Mouse (Mus musculus): ENCODE data around the gene Inpp5b. TPM values are rescaled to one million over a fixed set of nuclear protein-coding genes. Genes with fewer than 3 reads are reported as not detected.

Inpp5b gene
- polyA plus RNA-seq, 1 experiment from 2014 or later: 16.3 TPM

DNA sequence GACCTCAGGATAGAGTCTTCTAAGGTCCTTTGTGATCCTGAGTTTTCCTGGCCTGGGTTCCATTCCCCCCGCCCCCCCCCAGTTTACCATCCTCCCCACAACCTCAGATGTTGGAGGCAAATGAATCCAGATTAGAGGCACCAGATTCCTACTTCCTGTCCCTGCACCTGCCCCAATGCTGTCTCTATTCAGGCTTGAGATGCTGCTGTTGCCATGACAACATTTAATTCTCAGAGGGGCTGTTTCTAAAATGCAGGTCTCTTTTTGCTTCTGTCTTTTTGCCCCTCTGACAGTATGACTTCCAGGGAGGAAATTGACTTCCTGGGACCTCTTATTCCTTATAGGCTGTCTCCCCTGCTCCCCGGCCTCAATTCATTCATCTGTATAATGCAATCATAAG, 4.7 kb upstream of the Inpp5b start:
- Histone ChIP-seq H3K27ac (ENCODE audit: low read length) (no peak overlapping the region), H3K9me3 (replicated peaks; ENCODE audit: control insufficient read depth, low read length) (no peaks in the 10 kb centered on the region), H3K4me3 (ENCODE audit: low read length) (no peak overlapping the region), H3K27me3 (ENCODE audit: control insufficient read depth, insufficient read depth, low read length) (no peaks in the 10 kb centered on the region), H3K4me1 (ENCODE audit: control insufficient read depth, insufficient read depth, low read length) (peaks cover 2% of the 10 kb centered on the region; the same call in 1 of the 2 replicates), H3K36me3 (ENCODE audit: control insufficient read depth, insufficient read depth) (peaks cover 9% of the 10 kb centered on the region; the same call in 1 of the 2 replicates), H3K4me2 (ENCODE audit: low read depth, low read length) (no peak overlapping the region), H3K9ac (ENCODE audit: low read length) (no peak overlapping the region)
- 76% methylated on average over 2 of the region's 2 CpGs for WGBS
- ATAC-seq (replicated peaks; ENCODE audit: extremely low read depth, insufficient read depth, low FRiP score): no peak

DNA sequence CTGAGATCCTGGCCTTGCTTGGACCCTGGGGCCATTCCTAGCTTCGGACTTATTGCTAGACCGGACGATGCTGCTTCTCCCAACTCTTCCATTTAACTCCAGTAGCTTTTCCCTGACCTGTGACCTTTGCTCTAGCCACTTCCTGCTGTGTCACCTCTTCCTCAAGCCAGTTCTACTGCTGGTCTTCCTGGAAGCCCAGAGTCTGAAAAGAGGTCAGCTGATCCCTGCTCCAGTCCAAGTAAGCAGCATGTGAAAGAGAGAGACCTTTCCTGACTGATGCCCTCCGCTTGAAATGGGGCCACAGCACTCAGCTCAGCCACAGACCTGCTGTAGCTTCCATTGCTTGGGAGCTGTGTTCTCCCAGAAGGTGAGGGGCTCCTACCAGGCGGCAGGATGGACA, 4.2 kb upstream of the Inpp5b start:
- no peak overlapping the region for H3K4me2 ChIP-seq (ENCODE audit: low read depth, low read length)
- H3K27ac ChIP-seq (ENCODE audit: low read length): no peak overlapping the region
- H3K9me3 ChIP-seq (replicated peaks; ENCODE audit: control insufficient read depth, low read length): no peaks in the 10 kb centered on the region
- peaks cover 7% of the 10 kb centered on the region; the same call in 1 of the 2 replicates for H3K4me1 ChIP-seq (ENCODE audit: control insufficient read depth, insufficient read depth, low read length)
- no peaks in the 10 kb centered on the region for H3K27me3 ChIP-seq (ENCODE audit: control insufficient read depth, insufficient read depth, low read length)
- 71% methylated on average over 5 of the region's 5 CpGs for WGBS
- H3K36me3 ChIP-seq (ENCODE audit: control insufficient read depth, insufficient read depth): 0 out of 2 replicates have a peak, but pooled peaks cover 5% of the 10 kb centered on the region
- ATAC-seq (replicated peaks; ENCODE audit: extremely low read depth, insufficient read depth, low FRiP score): no peak
- H3K9ac ChIP-seq (ENCODE audit: low read length): no peak overlapping the region
- H3K4me3 ChIP-seq (ENCODE audit: low read length): no peak overlapping the region

DNA sequence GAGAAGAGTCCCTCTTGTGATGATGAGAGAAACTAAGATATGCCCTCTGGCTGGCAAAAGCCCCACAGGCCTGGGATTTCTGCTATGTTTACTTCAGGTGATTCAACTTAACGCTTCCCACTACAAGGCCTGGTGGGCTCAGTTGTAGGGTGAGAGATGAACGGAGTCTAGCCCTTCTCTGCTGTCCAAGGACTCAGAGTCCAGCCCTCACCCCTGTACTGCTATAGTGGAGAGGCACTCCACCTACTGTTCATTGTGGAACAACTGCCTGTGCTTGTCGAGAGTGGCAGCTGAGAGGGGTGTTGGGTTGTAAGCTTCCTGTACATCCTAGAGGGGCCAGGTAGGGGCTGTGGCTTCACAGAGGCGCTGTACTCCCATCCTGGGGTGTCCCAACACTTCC, 3.6 kb upstream of the Inpp5b start:
- Histone ChIP-seq H3K9ac (ENCODE audit: low read length) (no peak overlapping the region), H3K4me3 (ENCODE audit: low read length) (no peak overlapping the region), H3K9me3 (replicated peaks; ENCODE audit: control insufficient read depth, low read length) (no peaks in the 10 kb centered on the region), H3K4me2 (ENCODE audit: low read depth, low read length) (no peak overlapping the region), H3K27me3 (ENCODE audit: control insufficient read depth, insufficient read depth, low read length) (no peaks in the 10 kb centered on the region), H3K4me1 (ENCODE audit: control insufficient read depth, insufficient read depth, low read length) (peaks cover 7% of the 10 kb centered on the region; the same call in 1 of the 2 replicates), H3K36me3 (ENCODE audit: control insufficient read depth, insufficient read depth) (0 out of 2 replicates have a peak, but pooled peaks cover 4% of the 10 kb centered on the region), H3K27ac (ENCODE audit: low read length) (no peak overlapping the region)
- no peak for ATAC-seq (replicated peaks; ENCODE audit: extremely low read depth, insufficient read depth, low FRiP score)
- WGBS: 45% methylated on average over 4 of the region's 4 CpGs

DNA sequence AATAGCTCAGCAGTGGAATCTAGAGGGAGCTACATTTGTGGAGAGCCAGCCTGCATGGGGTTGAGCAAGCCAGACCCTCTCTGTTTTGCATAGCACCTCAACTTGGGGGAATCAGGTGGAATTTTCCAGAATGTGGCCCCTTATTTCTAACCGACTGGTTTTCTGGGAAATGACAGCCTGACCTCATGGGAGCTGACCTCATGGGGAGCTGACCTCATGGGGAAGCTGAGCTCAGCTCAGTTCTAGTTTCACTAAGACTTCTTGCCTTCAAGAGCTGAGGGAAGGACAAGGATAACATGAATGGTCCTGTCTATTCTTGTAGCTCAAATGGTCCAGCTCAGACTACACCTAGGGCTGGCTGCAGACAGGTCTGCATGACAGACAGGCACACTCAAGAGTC, 2.9 kb upstream of the Inpp5b start:
- WGBS: 33% methylated on average over 1 of the region's 1 CpGs
- no peak overlapping the region for H3K9ac ChIP-seq (ENCODE audit: low read length)
- H3K4me2 ChIP-seq (ENCODE audit: low read depth, low read length): no peak overlapping the region
- H3K27me3 ChIP-seq (ENCODE audit: control insufficient read depth, insufficient read depth, low read length): no peaks in the 10 kb centered on the region
- no peak overlapping the region for H3K4me3 ChIP-seq (ENCODE audit: low read length)
- ATAC-seq (replicated peaks; ENCODE audit: extremely low read depth, insufficient read depth, low FRiP score): no peak
- no peaks in the 10 kb centered on the region for H3K36me3 ChIP-seq (ENCODE audit: control insufficient read depth, insufficient read depth)
- H3K4me1 ChIP-seq (ENCODE audit: control insufficient read depth, insufficient read depth, low read length): peaks cover 7% of the 10 kb centered on the region; the same call in 1 of the 2 replicates
- no peak overlapping the region for H3K27ac ChIP-seq (ENCODE audit: low read length)
- no peaks in the 10 kb centered on the region for H3K9me3 ChIP-seq (replicated peaks; ENCODE audit: control insufficient read depth, low read length)

DNA sequence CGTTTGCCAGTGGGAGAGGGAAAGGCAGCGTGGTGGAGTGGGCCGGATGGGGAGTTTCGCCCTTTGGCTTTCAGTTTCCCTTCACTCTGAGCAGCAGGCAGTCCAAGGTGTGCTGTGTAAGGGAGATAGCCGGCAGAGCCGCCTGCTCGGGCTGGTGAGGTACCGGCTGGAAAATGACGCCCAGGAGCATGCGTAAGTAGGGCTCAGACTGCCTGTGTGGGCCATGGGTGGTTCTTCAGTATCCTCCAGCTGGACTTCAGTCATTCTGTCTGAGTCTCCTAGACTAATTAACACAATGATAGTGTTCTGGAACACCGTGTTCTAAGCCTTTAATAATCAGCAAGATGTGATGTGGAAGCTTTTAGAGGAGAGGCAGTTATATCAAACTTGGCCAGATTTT, 1.2 kb downstream of the Inpp5b start:
- no peak overlapping the region for H3K4me3 ChIP-seq (ENCODE audit: low read length)
- H3K27me3 ChIP-seq (ENCODE audit: control insufficient read depth, insufficient read depth, low read length): no peaks in the 10 kb centered on the region
- no peak overlapping the region for H3K9ac ChIP-seq (ENCODE audit: low read length)
- 80% methylated on average over 11 of the region's 11 CpGs for WGBS
- no peaks in the 10 kb centered on the region for H3K9me3 ChIP-seq (replicated peaks; ENCODE audit: control insufficient read depth, low read length)
- H3K36me3 ChIP-seq (ENCODE audit: control insufficient read depth, insufficient read depth): no peaks in the 10 kb centered on the region
- no peak overlapping the region for H3K4me2 ChIP-seq (ENCODE audit: low read depth, low read length)
- no peak for ATAC-seq (replicated peaks; ENCODE audit: extremely low read depth, insufficient read depth, low FRiP score)
- peaks cover 7% of the 10 kb centered on the region; the same call in 1 of the 2 replicates for H3K4me1 ChIP-seq (ENCODE audit: control insufficient read depth, insufficient read depth, low read length)
- no peak overlapping the region for H3K27ac ChIP-seq (ENCODE audit: low read length)

DNA sequence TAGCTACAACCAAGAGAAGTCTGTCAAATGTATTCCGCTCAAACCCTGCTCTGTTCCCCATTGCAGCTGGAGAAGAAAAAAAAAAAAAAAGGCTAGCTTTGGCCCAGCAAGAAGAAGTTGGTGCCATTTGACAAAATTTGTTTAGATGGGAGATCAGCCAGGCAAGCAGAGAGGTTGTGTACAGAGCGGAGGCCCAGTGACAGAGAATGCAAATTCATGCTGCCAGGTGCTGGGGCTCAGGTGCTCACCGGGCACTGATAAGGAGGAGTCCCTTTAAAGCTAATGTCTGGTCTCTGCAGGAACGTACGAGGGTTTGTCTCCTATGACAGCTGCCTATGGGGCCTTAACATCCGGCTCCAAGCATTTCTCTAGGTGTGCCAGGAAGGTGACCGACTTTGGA, 4.9 kb downstream of the Inpp5b start:
- Histone ChIP-seq H3K4me2 (ENCODE audit: low read depth, low read length) (no peak overlapping the region), H3K4me3 (ENCODE audit: low read length) (no peak overlapping the region), H3K27ac (ENCODE audit: low read length) (no peak overlapping the region), H3K4me1 (ENCODE audit: control insufficient read depth, insufficient read depth, low read length) (peaks cover 9% of the 10 kb centered on the region), H3K9ac (ENCODE audit: low read length) (no peak overlapping the region), H3K36me3 (ENCODE audit: control insufficient read depth, insufficient read depth) (no peaks in the 10 kb centered on the region), H3K9me3 (replicated peaks; ENCODE audit: control insufficient read depth, low read length) (no peaks in the 10 kb centered on the region), H3K27me3 (ENCODE audit: control insufficient read depth, insufficient read depth, low read length) (no peaks in the 10 kb centered on the region)
- 70% methylated on average over 7 of the region's 7 CpGs for WGBS
- no peak for ATAC-seq (replicated peaks; ENCODE audit: extremely low read depth, insufficient read depth, low FRiP score)

DNA sequence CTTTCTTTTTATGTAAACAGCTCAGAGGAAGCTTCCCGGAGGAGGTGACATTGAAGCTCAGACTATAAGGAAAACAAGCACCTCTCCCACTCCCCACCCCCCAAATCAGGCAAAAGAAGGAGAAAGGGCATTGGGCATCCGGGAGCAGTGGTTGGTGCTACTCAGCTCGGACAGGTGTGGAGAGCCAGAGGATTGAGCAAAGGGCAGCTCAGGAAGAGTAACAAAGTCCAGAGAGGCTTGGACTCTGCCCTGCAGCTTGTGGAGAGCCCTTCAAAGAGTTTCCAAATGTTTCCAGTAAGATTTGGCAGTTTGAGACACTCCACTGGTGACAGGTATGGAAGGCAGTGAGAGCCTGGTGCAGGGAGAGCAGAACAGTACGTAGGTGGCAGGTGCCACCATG, 6.2 kb downstream of the Inpp5b start:
- Histone ChIP-seq H3K9ac (ENCODE audit: low read length) (no peak overlapping the region), H3K27ac (ENCODE audit: low read length) (no peak overlapping the region), H3K4me1 (ENCODE audit: control insufficient read depth, insufficient read depth, low read length) (peaks cover 12% of the 10 kb centered on the region), H3K36me3 (ENCODE audit: control insufficient read depth, insufficient read depth) (no peaks in the 10 kb centered on the region), H3K4me2 (ENCODE audit: low read depth, low read length) (no peak overlapping the region), H3K4me3 (ENCODE audit: low read length) (no peak overlapping the region), H3K27me3 (ENCODE audit: control insufficient read depth, insufficient read depth, low read length) (no peaks in the 10 kb centered on the region), H3K9me3 (replicated peaks; ENCODE audit: control insufficient read depth, low read length) (no peaks in the 10 kb centered on the region)
- 54% methylated on average over 4 of the region's 4 CpGs for WGBS
- ATAC-seq (replicated peaks; ENCODE audit: extremely low read depth, insufficient read depth, low FRiP score): no peak

DNA sequence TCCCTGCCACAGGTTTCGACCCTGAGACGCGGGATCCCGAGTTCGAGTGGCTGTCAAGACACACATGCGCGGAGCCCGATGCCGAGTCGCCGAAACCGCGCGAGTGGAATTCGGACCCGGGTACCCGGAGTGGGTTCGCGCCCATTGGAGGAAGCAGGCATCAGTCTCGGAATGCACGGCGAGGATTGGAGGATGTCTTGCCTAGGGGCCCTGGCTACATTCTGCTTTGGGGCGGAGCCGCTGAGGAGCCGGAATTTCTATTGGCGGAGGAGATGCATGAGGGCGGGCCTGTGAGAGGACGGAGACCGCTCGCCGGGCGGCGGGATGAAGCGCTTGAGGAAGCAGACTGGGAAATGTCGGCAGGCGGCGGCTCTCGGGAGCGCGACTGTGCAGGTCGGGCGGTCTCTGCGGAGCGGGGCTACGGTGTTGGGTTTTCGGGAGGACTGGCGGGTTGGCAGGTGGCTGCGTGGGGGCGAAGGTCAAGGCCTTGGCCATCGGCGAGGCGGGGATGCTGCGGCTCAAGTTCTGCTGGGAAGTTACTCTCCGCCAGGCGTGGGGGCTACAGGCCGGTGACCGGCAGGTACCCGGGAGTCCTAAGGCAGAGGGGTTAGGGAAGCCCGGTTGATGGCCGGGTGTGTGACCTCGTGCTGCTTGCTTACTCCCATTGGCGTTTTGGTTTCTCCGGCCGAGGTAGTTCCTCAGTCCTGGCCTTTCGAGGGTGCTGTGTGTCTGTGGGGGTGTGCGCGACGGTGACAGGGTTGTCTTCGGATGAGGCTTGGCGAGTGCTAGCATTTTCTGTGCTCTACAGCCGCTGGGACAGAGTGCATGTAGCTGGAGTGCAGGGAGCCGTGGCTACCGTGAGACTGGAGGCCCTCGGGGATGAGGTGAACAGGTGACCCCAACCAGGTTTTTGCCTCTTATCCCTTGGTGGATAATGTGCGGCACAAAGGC, 9.9 kb downstream of the Inpp5b start:
- H3K27ac ChIP-seq (ENCODE audit: low read length): no peak overlapping the region
- peak; percentile 99 for ATAC-seq (replicated peaks; ENCODE audit: extremely low read depth, insufficient read depth, low FRiP score)
- no peaks in the 10 kb centered on the region for H3K36me3 ChIP-seq (ENCODE audit: control insufficient read depth, insufficient read depth)
- peak overlapping the region; percentile 61 for H3K4me3 ChIP-seq (ENCODE audit: low read length)
- H3K9me3 ChIP-seq (replicated peaks; ENCODE audit: control insufficient read depth, low read length): no peaks in the 10 kb centered on the region
- H3K9ac ChIP-seq (ENCODE audit: low read length): peak overlapping the region; percentile 76
- peaks cover 36% of the 10 kb centered on the region for H3K4me1 ChIP-seq (ENCODE audit: control insufficient read depth, insufficient read depth, low read length)
- under 1% methylated on average over 75 of the region's 75 CpGs for WGBS
- H3K27me3 ChIP-seq (ENCODE audit: control insufficient read depth, insufficient read depth, low read length): no peaks in the 10 kb centered on the region
- peak overlapping the region; percentile 74 for H3K4me2 ChIP-seq (ENCODE audit: low read depth, low read length)
